Mouse (Mus musculus) spleen, adult 2 months (tissue): ENCODE measurements around the gene Fcer2a. TPM values are rescaled to one million over a fixed set of nuclear protein-coding genes. Genes with fewer than 3 reads are reported as not detected.

ENCODE experiments used
- DNase-seq, 2 experiments: peaks; one replicate each; pipeline versions ENCODE4 v3.0.0 to v3.0.0-alpha.2; 2012 to 2021; ENCODE audit warnings: low spot score in 2 of 2, low read depth in 1 of 2
- H3K27ac ChIP-seq: fragments of 200-500 bp; 2 replicates; pipeline ENCODE4 v1.5.1; 2012; ENCODE audit warnings: low read length, inconsistent platforms; ENCODE audit not compliant: insufficient read depth
- H3K27me3 ChIP-seq: fragments of 200-500 bp; 2 replicates; pipeline ENCODE4 v1.6.1; 2012; ENCODE audit warnings: mild to moderate bottlenecking, moderate library complexity, low read length, inconsistent platforms; ENCODE audit not compliant: control insufficient read depth, insufficient read depth
- H3K36me3 ChIP-seq: fragments of 200-500 bp; 2 replicates; pipeline ENCODE4 v1.6.1; 2012; ENCODE audit warnings: mild to moderate bottlenecking, low read length, inconsistent platforms; ENCODE audit not compliant: control insufficient read depth, insufficient read depth
- H3K4me1 ChIP-seq: fragments of 200-500 bp; 2 replicates; pipeline ENCODE4 v1.6.1; 2011; ENCODE audit warnings: inconsistent platforms; ENCODE audit not compliant: control insufficient read depth, insufficient read depth, insufficient read length
- H3K4me3 ChIP-seq: fragments of 200-500 bp; 2 replicates; pipeline ENCODE4 v1.5.1; 2011; ENCODE audit warnings: mild to moderate bottlenecking, inconsistent platforms; ENCODE audit not compliant: insufficient read depth, insufficient read length; ENCODE audit errors: extremely low read depth
- CTCF ChIP-seq: fragments of 200-500 bp; IDR thresholded peaks from 2 replicates; pipeline ENCODE4 v1.5.1; 2011; ENCODE audit warnings: mild to moderate bottlenecking, inconsistent platforms; ENCODE audit not compliant: insufficient read depth, insufficient read length, insufficient replicate concordance; ENCODE audit errors: extremely low read depth
- POLR2A ChIP-seq: fragments of 200-500 bp; IDR thresholded peaks from 2 replicates; pipeline ENCODE4 v1.6.1; 2011; ENCODE audit warnings: low read depth, low read length, inconsistent platforms
- WGBS: fragments of 180-500 bp; shearing (Covaris S2); methylation state at CpG from one replicate; pipeline ENCODE4 v1.1.7; 2018; 5-methylcytosine and 5-hydroxymethylcytosine counted together
- polyA plus RNA-seq: library from polyadenylated mRNA; depleted of rRNA; stranded (reverse); fragments of >200 nt; gene quantifications from 2 replicates; pipeline ENCODE4 v1.2.3, GENCODE M21; 2012

Gene Fcer2a
- polyA plus RNA-seq, 1 experiment: 50.9 TPM

DNA sequence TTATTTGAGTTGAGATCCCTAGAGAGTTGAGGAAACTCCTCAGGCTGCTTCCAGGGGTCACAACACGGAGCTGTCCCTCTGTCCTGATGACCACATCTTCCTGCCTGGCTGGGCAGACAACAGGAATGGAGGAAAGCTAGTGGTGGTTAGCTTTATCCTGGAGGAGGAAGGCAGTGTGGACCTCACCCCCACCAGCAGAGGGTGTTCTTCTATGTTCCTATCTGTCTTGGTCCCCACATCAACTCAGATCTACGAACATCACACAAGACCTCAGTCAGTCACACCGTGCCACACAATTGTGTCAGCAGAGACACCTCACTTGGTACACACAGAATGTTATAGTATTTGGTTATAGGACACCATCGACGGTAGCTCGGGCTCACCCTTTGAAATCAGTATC, 6.4 kb downstream of the Fcer2a start:
- Histone ChIP-seq H3K4me3 (no peak overlapping the region), H3K27me3 (no peaks in the 10 kb centered on the region), H3K36me3 (peaks cover 41% of the 10 kb centered on the region), H3K27ac (no peak overlapping the region), H3K4me1 (peaks cover 12% of the 10 kb centered on the region; the same call in 1 of the 2 replicates)
- WGBS: 58% methylated on average over 6 of the region's 6 CpGs
- no peak for DNase-seq
- TF ChIP-seq POLR2A (no peak), CTCF (peak; percentile 14; the same call in 1 of the 2 replicates)

DNA sequence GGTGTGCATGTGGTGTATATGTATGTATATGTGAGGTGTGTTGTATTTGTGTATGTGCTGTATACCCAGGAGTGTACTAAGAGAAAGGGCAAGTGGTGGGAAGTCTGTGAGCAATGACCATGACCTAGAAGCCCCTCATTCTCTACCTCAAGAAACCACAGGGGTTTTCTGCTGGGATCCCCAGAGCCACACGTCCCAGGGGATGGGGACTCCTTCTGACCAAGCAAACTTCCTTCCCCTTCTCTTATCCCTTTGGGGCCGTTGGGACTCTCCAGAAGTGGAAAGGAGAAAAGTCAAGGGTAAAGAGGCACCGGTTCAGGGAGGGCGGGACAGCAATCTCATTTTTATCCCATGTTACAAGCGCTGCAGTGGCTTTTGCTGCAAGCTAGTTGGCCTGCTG, 8.6 kb downstream of the Fcer2a start:
- Histone ChIP-seq H3K36me3 (peaks cover 40% of the 10 kb centered on the region), H3K27ac (0 out of 2 replicates have a peak overlapping the region, but pooled peaks have one; percentile 22), H3K4me3 (no peak overlapping the region), H3K4me1 (peaks cover 12% of the 10 kb centered on the region; the same call in 1 of the 2 replicates), H3K27me3 (no peaks in the 10 kb centered on the region)
- DNase-seq: no peak
- TF ChIP-seq POLR2A (no peak), CTCF (no peak)
- WGBS: 52% methylated on average over 5 of the region's 5 CpGs

DNA sequence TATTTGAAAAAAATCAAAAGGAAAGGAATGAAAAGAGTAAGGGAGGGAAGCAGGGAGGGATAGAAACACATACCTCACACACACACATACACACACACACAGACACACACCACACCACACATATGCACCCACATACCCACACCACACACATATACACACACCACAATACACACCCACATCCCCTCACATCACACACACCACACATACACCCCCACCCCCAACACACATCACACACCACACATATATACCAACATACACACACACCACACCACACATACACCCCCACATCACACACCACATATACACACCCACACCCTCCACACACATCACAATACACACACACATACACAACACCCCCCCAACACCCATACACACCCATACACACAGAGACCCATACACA, 9.4 kb downstream of the Fcer2a start:
- DNase-seq: no peak
- Histone ChIP-seq H3K36me3 (peaks cover 44% of the 10 kb centered on the region), H3K27ac (no peak overlapping the region), H3K4me3 (no peak overlapping the region), H3K4me1 (peaks cover 10% of the 10 kb centered on the region; the same call in 1 of the 2 replicates), H3K27me3 (no peaks in the 10 kb centered on the region)
- TF ChIP-seq CTCF (no peak), POLR2A (no peak)

DNA sequence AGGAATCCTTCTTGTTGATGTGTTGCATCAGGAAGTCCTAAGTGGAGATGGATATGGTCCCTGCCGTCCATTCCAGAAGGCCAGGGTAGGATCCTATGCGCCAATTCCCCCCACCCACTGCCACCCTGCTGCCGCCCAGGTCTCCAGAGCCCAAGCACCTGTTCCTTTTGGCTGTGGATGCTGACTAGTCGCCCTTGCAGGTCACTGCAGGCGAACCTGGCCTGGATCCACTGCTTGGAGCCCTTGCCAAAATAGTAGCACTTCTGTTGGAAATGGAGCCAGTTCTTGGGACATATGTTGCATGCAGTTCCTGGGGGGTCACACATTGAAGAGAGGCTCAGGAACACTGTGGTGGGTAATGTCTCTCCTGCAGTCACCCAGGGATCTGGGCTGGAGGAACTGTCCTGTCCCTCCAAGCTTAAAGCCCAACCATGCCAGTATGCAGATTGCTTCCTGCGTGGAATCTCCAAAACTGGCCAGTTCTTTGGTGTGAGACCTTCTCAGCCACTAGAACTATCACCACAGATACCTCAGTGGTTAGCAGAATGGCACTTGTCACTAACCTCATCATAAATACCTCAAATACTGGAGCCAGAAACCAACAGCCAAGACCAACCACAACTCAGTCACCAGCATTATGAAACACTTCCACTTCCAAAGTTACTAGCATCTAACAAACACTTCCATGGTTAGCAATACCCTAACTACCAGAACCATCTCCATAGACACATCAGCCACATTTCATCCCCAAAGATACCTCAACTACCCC, 10.4 kb downstream of the Fcer2a start:
- DNase-seq: no peak
- peaks cover 12% of the 10 kb centered on the region for H3K4me1 ChIP-seq
- H3K36me3 ChIP-seq: peaks cover 46% of the 10 kb centered on the region
- H3K27me3 ChIP-seq: no peaks in the 10 kb centered on the region
- WGBS: 82% methylated on average over 6 of the region's 6 CpGs
- no peak overlapping the region for H3K27ac ChIP-seq
- no peak for TF ChIP-seq CTCF
- no peak for TF ChIP-seq POLR2A
- no peak overlapping the region for H3K4me3 ChIP-seq

DNA sequence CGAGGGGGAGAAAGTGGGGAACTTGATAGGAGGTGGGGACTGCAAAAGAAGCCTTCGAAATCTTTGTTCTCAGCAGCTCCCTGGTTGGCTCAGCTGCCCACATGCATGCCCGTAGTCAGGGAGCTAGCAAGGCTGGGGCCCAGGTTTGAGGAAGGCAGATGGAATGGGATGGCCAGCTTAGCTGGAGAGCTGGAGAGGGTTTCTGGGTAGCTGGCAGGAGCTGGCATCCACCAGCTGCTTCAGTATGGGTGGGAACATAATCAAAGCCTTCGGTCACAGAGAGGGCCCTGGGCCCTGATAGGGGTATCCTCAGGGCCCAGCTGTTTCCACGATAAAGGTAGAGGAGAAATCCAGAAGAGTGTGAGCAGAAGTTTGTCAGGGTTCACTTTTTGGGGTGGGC, 11.5 kb downstream of the Fcer2a start:
- H3K4me3 ChIP-seq: no peak overlapping the region
- peaks cover 8% of the 10 kb centered on the region for H3K4me1 ChIP-seq
- 82% methylated on average over 5 of the region's 5 CpGs for WGBS
- DNase-seq: no peak
- H3K27me3 ChIP-seq: no peaks in the 10 kb centered on the region
- TF ChIP-seq POLR2A (no peak), CTCF (no peak)
- H3K27ac ChIP-seq: no peak overlapping the region
- peaks cover 40% of the 10 kb centered on the region for H3K36me3 ChIP-seq

DNA sequence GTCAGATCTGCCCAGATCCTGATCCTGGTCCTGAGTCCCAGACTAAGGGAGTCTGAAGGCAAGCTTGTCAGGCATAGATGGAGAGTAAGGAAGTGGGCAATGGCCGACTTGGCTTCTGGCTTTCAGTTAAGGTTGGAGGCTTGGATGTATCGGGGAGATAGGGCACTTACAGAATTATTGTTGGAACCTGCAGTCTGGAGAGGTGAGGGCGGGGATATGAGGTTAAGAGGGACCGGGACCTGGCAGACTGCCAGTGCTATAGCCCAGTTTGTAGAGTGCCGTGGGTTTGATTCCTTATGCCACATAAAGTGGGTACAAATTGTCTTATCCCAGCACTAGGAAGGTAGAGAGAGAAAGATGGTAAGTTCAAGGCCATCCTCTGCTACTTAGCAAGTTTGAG, 14.3 kb downstream of the Fcer2a start:
- TF ChIP-seq POLR2A: no peak
- TF ChIP-seq CTCF: no peak
- peaks cover 36% of the 10 kb centered on the region for H3K36me3 ChIP-seq
- H3K27ac ChIP-seq: no peak overlapping the region
- 89% methylated on average over 5 of the region's 5 CpGs for WGBS
- no peak overlapping the region for H3K4me3 ChIP-seq
- H3K4me1 ChIP-seq: peaks cover 2% of the 10 kb centered on the region; the same call in 1 of the 2 replicates
- DNase-seq: no peak
- H3K27me3 ChIP-seq: no peaks in the 10 kb centered on the region

DNA sequence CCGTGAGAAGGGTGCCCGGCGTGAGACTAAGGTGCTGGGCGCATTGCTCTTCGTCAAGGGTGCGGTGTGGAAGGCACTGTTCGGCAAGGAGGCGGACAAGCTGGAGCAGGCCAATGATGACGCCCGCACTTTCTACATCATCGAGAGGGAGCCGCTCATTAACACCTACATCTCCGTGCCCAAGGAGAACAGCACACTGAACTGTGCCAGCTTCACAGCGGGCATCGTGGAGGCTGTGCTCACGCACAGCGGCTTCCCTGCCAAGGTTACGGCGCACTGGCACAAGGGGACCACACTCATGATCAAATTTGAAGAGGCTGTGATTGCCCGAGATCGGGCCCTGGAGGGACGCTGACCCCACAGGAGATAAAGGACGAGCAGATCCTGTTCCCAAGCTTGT, 14.7 kb downstream of the Fcer2a start:
- no peak overlapping the region for H3K27ac ChIP-seq
- no peak for DNase-seq
- H3K36me3 ChIP-seq: peaks cover 36% of the 10 kb centered on the region
- no peak overlapping the region for H3K4me3 ChIP-seq
- H3K27me3 ChIP-seq: no peaks in the 10 kb centered on the region
- WGBS: 95% methylated on average over 23 of the region's 23 CpGs
- peaks cover 2% of the 10 kb centered on the region; the same call in 1 of the 2 replicates for H3K4me1 ChIP-seq
- no peak for TF ChIP-seq CTCF
- TF ChIP-seq POLR2A: no peak
